Mouse (Mus musculus) 3134 (cell line): ENCODE results near the gene Trpm3.

Experiments used
- DNase-seq: peaks from one replicate; pipeline ENCODE4 v3.0.0-alpha.2; 2011; ENCODE audit warnings: low spot score; ENCODE audit not compliant: insufficient read length; ENCODE audit errors: extremely low read depth

The Trpm3 gene

DNA sequence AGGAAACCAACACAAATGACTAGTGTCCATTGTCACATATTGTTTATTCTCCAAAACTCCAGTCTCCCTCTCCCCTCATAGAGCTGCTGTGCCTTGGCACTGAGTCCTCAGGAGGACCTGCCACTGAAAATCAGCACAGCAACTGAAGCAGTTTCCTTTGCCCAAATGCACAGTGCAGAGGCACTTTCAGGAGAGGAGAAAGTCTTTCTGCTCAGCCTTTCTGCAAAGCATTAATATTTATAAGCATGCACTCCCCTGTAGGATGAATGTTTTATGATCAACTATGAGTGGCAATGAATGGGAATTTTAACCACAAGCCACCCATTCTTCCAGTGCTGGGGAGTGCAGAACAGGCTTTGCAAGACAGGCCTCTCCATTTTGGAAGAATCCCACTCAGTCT lies 592.1 kb downstream of the Trpm3 start:
- DNase-seq, result no peak

DNA sequence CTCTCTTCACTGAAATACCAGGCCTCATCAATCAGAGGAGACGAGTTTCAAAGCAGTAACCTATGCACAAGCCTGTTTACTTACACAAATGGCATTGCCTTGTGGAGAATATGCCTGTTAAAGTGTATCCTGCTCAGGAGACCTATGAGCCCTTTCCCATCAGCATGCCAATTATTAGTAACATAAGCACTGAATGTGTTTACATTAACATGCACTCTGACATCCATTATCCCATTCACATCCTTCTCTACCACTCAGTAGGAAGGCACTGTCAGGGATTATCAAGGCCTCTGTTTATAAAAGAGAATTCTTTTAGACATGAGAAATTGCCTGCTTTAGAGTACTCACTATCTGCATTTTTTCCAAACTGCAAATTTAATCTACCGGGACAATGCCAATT lies 598.0 kb downstream of the Trpm3 start:
- no peak for DNase-seq

DNA sequence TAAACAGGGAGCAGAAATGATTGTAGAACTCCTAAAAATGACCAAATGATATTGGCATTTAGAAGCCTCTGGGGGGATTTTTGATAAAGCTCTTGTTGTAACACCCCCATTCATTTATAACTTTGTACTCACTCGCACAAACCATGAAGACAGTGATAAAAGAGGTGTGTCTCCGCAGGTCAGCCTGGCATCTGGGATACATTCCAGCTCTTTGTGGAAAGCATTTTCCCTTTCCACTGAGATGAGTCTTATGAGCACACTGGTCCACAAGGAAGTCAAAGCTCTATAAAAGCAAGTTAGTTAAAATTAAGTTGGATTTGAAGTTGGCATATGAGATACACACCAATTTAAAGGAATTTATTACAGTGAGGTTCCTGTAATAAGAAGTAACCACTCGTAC lies 600.4 kb downstream of the Trpm3 start:
- DNase-seq, result no peak

DNA sequence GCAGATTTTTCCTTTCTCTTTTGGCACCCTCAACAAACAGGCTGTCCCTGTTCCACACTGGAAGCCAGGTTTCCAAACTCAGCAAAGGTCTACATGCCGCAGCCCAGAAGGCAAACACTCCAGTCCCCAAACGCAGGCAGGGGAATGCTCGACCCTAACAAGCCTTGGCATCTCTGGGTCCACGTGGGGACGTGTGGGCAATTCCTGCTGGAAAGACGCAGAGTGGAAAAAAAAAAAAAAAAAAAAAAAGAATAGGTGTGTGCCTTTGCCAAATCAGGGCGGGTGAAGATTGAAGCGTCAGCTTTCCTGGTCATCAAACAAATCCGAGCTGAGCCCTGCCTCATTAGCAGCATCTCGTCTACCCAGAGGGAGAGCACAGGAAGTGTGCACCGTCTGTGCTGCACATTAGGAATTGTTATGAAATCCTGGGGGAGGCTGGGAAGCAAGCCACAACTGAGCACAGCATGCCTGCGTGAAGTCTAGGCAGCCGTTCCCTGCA lies 614.5 kb downstream of the Trpm3 start:
- no peak for DNase-seq

DNA sequence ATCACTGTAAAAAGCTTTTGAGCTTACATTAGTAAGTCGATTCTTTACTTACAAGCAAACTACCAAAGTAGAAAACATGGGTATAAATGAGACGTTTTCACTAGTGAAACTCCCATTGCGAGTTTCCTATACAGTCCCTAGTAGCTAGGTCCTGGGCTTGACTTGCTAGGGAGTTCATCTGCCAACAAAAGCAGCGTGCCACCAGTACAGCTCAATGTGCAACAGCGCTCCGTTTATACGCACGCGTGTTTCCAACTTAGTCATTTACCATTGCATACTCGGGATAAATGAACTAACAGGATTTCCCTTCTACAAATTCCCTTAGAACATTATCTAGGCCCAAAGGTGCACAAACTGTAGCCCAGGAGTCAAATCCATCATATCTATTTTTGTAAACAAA lies 615.2 kb downstream of the Trpm3 start:
- DNase-seq, result no peak

DNA sequence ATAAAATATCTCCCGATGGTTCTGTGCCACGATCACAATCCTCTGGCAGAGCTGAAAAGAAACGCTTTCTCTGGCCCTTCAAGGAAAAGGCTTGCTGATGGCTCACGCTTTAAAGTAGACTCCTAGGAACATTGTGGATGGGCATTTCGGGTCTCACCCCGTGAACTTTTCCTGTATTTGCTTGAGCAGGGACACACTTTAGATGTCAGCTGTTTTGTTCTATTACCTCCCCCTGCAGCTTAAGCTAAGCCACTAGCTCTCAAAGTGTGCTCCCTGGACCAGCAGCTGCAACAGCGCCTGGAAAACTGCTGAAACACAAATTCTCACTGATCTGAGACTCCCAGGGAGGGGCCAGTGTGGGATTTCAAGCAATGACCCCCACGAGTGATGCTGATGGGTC lies 615.7 kb downstream of the Trpm3 start:
- DNase-seq, result no peak

DNA sequence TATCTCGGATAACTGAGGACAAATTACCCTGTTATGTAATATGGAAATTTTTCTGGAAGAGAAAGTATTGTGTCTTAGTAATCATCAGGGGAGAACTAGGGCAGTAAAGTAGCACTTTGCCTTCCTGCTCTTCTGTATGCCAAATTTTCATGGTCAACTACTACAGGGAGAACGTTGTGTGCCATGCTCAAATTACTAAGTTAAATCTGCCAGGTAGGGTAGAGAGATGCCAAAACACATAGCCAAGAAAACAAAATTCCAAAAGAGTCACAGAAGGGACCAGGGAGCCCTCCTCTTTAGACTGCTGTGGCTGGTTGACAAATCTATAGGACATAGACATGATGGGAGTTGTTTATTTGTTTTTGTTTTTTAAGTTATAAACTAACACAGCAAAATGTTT lies 619.6 kb downstream of the Trpm3 start:
- DNase-seq, result no peak

DNA sequence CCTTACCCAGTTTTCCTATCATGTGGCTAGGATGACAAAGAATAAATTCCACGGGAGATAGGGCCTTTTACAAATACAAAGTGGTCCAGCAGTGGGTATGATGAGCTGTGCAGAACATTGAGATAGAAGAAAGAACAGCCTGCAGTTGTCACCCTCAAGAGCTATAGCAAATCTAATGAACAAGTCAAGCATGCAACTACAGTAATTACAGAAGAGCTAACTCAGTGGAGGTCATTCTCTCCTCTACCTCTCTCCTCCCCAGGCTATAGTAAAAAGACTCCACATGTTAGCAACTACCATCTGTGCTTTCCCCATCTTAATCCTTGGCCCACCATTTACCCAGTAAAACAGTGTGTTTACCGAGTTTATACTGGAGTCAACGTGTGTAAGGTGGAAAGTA lies 629.4 kb downstream of the Trpm3 start:
- no peak for DNase-seq

DNA sequence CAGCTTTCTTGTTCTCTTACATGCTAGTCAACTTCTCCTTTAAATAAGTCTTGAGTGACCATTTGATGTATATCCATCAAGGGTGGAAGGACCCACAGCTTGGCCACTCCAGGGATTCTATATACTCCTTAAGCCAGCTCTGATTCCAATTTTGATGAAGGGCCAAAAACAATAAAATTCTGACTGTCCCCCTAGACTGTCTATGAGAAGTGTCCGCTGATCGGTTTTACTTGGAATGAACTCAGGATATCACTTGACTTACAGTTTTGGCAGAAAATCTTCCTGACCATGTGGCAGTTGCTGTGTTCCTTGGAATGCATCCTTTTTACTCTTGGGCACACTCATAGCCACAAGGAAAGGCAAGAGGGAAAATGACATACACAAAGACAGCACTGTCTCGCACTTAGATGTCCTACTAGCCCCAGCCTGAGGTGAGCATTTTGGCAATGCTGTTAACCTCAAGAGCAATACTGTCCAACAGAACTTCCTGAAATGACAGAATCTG lies 636.4 kb downstream of the Trpm3 start:
- DNase-seq, result no peak

DNA sequence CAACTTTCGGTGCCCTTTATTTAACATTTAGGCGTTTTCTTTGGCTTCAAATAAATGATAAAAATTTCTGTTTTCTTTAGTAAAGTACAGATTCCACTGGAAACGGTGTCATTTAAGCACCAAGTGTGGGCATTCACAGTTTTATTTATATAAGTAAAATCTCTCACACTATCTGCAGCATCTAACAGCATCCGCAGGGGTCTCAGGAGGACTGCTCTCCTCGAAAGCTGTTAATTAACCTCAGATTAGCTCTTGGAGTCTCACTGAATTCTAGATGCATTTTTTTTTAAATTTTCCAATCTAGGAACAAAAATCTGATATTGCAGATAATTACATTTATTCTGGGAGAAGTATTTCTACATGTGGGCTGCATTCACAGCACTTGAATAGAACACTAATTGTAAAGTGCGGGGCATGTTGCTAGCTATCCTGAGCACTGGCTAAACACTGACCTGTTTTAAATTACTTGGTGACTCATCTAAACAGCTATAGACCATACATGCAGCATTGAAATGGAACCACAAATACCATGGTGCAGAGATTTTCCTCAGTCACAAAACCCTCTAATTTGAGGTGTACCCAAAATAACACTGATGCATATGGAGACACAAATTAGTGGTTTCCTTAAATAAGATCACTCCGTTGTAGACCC lies 641.5 kb downstream of the Trpm3 start:
- no peak for DNase-seq

DNA sequence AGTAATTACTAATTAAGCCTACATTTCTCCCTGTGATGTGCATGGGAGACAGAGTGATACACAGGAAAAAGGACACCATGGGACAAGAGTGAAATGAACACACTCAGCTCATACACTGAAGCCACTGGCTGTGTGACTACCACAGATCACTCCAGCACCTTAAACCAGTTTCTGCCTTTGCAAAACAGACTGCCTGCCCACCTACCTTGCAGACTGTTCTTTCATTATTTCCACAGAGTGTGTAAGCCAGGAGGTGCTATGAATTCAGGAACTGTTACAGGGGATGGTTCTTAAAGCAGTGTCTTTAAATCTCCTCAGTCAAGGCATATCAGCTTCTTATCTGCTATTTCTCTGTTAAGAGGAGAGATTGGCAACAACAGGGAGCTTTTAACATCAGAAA lies 642.7 kb downstream of the Trpm3 start:
- no peak for DNase-seq

DNA sequence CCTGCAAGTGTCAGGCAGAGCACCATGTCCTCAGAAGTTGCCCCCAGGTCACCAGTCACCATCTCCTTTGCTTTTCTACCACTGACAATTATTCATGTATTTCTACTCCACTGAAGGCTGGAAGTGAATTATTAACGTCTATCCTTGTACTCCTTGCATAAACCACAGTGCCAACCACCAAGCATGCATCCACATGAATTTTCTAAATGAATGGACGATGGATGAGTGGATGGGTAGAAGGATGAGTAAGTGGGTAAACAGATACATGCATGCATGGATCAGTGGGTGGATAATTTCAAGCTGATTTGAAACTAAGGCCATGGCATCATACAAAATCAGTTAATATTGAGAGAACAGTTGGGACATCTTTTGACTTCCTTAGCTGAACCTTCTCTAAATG lies 644.9 kb downstream of the Trpm3 start:
- DNase-seq, result no peak

DNA sequence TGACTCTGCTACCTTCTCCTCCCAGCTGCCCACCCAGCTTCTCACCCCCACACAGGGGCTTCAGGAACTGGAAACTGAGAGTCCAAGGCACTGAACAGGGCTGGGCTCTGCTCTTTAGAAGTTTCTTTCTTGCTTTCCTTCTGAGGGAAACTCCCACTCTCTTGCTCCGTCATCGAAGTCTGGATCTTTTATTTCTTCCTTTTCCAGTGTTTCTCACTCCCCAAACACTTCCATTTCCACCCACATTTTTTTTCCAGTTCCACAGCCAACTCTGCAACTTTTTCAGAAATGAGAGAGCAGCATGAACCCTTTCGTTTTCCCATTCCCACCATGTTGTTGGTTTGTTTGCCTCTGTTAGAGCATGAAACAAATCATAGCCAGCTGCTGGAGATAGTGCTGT lies 650.9 kb downstream of the Trpm3 start:
- DNase-seq, result no peak

DNA sequence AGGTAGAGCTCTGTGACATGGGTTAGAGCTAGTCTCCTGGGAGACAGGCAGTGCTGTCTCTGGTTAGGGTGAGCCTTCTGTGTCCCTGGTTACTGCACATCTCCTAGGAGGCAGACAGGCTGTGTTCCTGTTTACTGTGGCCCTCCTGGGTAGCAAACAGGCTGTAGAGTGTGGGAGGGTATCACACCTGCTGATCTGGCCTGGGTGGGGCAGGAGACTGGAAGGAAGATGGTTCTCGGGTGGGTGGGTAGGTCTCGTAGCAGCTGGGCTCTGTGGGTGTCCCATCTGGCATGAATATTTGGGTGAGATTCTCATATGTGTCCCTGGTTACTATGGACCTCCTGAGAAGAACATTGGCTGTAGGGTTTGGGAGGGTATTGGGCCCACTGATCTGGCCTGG lies 658.1 kb downstream of the Trpm3 start:
- DNase-seq, result no peak

DNA sequence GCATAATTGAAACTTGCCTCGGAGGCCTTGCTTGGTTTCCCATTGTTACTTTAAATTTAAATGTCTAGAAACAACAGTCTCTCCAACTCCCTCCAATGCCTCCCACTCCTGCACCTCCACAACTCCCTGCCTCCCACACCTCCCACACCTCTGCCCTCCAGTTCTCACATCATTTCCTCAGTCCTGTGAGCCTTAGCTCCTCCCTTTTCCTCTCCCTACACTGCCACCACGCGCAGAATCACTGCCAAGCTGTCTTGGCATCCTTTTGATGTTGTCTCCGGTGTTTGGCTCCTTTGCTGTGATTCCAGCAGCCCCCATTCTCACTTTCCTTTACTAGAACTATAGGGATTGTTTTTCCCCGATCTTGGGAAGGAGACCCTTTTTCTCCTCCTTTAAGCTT lies 661.6 kb downstream of the Trpm3 start:
- no peak for DNase-seq

DNA sequence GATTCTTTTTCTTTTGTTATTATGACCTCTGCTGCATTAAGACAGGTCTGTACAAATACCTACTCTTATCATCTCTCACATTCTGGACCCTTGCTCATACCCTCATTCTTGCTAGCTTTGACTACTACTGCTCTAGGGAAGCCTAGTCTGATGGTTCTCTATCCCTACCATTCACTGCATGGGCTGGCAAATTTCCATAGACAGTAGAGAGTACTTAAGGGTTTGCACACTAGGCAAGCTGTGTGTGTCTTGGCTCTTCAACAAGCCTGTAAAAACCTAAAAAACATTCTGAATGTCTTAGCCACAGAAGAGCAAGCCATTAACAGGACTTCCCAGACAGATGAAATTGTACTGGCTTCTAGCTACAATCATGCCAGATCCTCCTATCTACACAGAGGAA lies 664.5 kb downstream of the Trpm3 start:
- DNase-seq, result no peak

DNA sequence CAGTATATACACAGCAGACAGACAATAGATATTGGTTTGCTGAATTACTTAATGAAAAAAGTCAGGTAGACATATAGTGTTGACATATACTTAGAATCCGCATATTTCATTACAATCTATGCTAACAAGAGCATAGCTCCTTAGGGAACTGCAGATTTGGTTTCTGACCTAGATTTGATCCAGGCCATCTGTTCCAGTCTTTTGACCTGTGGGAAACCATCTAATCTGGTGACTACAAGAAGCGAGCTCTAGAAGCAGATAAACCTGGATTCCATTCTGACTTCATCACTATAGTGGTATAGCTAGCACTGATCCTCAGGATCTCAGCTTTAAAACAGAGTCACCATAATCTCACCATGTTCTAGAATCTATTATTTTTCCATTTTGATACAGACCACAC lies 665.5 kb downstream of the Trpm3 start:
- DNase-seq, result no peak

DNA sequence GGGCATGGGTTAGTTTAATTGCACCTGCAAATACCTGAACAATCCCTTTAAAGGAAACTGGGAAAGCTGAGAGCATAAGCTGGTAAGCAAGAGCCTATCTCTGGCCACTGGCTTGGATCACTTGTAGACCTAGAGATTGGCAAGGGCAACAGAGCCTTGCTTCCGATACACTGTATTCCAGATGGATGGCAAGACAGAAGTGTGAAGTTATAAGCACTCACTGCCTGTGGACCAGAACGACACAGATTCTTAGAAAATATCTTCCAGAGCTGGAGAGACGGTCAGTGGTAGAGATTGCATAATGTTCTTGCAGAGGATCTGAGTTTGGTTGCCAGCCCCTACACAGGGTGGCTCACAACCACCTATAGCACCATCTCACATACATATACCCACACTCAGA lies 671.4 kb downstream of the Trpm3 start:
- no peak for DNase-seq

DNA sequence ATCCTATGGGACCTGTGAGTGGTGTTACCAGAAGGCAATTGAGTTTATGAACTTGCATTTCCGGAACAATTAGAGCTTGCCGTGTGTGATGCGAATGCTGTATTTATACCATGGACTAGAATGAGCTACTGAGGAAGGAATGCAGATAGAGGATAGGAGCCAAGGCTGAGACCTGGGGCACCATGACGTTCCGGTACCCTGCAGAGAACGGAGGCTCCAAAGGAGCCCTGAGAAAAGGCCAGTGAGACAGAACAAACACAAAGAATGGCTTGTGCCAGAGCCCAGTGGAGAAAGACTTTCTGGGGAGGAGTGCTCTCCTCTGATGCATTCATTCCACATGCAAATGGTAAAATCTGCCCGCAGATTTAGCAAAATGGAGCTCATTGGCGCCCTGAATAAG lies 682.9 kb downstream of the Trpm3 start:
- DNase-seq, result no peak

DNA sequence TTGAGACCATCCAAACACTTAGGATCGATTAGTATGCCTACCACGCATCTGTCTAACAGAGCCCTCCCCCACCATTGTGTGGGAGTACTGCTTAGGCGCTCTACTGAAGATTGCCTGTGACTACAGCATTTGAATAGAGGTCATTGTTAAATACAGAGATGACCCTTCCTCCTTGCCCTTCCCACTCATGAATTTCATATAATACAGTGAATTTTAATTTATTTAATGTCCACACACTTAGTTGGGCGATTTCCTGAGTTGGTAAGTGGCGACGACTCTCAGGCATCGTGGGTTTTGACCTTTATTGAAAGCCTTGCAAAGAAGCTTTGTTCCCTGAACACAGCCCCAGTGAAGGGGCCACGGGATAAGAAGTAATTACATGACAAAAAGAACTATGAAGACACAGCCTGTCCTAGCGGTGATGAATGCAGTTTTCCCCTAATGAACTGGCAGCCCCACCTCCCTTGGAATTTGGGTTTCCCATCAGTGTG lies 684.7 kb downstream of the Trpm3 start:
- DNase-seq, result no peak

DNA sequence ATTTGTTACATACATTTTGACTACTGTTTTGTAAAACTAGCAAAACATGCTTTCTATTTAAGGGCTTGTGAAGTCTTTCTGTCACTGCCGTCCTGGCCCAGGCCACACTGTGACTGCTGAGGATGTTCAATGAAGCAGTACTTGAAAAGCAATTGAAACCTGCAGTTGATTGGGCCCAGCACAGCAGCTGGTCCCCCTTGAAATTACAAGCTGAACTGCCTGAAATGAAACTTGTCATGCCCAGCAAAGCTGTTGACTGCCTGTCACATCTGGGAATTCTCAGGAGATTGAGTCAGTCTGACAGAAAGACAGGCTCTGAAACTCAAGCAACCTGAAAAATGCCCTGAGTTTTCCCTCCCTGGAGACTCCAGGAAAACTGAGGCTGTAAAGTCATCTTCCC lies 687.0 kb downstream of the Trpm3 start:
- no peak for DNase-seq

DNA sequence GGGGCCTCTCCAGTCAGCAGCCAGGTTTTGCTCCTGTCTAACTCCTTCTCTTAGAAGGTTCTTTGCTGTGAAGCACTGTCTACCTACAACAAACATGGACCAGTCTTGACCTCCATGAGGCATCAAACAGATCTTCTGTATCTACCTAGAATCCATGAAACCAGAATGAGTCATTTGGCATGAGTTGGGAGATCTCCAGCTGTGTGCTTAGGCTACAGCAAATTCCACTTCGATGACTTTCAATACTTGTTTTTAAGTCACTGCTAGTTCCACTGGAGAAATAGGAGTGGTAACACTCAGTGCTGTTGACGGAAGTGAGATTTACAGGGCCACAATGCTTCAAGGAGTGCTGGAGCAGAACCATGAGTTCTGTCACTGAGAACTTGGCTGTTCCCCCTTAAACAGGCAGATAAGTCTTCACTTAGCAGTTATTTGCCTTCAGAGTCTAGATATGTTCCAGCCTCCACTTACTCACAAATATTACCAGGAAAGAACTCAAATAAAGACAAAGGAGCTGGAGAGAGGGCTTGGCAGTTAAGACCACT lies 689.4 kb downstream of the Trpm3 start:
- DNase-seq, result peak; percentile 15
